Mouse (Mus musculus) stomach, postnatal 0 days (tissue): Measurements from ENCODE around the gene Xylt1. TPM values are rescaled to one million over a fixed set of nuclear protein-coding genes. Genes with fewer than 3 reads are reported as not detected.

ENCODE experiments used
- ATAC-seq: fragments of 200-750 bp; cut with Nextera tagmentation; 2 replicates; pipeline ENCODE4 v1.8.0; 2017; ENCODE audit not compliant: low FRiP score, low TSS enrichment
- DNase-seq: peaks from one replicate; pipeline ENCODE4 v3.0.0-alpha.2; 2016; ENCODE audit warnings: low spot score
- H3K27ac ChIP-seq: fragments of 300-500 bp; sonication (generic); replicated peaks from 2 replicates; pipeline ENCODE4 v1.5.1; 2014; ENCODE audit warnings: mild to moderate bottlenecking, control low read depth
- H3K27me3 ChIP-seq: fragments of 300-500 bp; sonication (generic); 2 replicates; pipeline ENCODE4 v1.6.1; 2014; ENCODE audit warnings: low read length; ENCODE audit not compliant: control insufficient read depth, insufficient read depth
- H3K36me3 ChIP-seq: fragments of 300-500 bp; sonication (generic); 2 replicates; pipeline ENCODE4 v1.6.1; 2014; ENCODE audit warnings: low read length, mixed read lengths; ENCODE audit not compliant: control insufficient read depth, insufficient read depth
- H3K4me1 ChIP-seq: fragments of 300-500 bp; sonication (generic); replicated peaks from 2 replicates; pipeline ENCODE4 v1.6.1; 2014; ENCODE audit warnings: antibody characterized with exemption; ENCODE audit not compliant: control insufficient read depth, insufficient read depth
- H3K4me2 ChIP-seq: fragments of 300-500 bp; sonication (generic); replicated peaks from 2 replicates; pipeline ENCODE4 v1.6.1; 2014; ENCODE audit warnings: low read depth, mild to moderate bottlenecking, control low read depth, moderate library complexity
- H3K4me3 ChIP-seq: fragments of 300-500 bp; sonication (generic); 2 replicates; pipeline ENCODE4 v1.5.1; 2014; ENCODE audit warnings: low read depth, low read length, control low read depth
- H3K9ac ChIP-seq: fragments of 300-500 bp; sonication (generic); 2 replicates; pipeline ENCODE4 v1.6.1; 2014; ENCODE audit warnings: mild to moderate bottlenecking, low read length, control low read depth, mixed read lengths
- H3K9me3 ChIP-seq: fragments of 300-500 bp; sonication (generic); 2 replicates; pipeline ENCODE4 v1.6.1; 2016; ENCODE audit warnings: low read length; ENCODE audit not compliant: control insufficient read depth
- CTCF ChIP-seq: IDR thresholded peaks from 2 replicates; pipeline ENCODE4 v1.5.1; 2016; ENCODE audit warnings: antibody characterized with exemption, low read depth, mild to moderate bottlenecking, moderate library complexity
- EP300 ChIP-seq: optimal IDR thresholded peaks from 2 replicates; pipeline ENCODE3; 2016; ENCODE audit warnings: antibody characterized with exemption
- WGBS: fragments of 180-500 bp; shearing (Covaris S2); extraction: QIAGEN DNeasy Blood & Tissue Kit; methylation state at CpG from one replicate; pipeline ENCODE4 v1.1.7; 2014; 5-methylcytosine and 5-hydroxymethylcytosine counted together
- polyA plus RNA-seq: library from polyadenylated mRNA; unstranded; fragments of >200 nt; fragmentation: Nextera tagmentation; extraction: Ambion mirVana; gene quantifications from 2 replicates; pipeline ENCODE4 v1.2.1, GENCODE M21; 2015

Gene Xylt1
- polyA plus RNA-seq, 1 experiment from 2014 or later = 0.36 TPM

DNA sequence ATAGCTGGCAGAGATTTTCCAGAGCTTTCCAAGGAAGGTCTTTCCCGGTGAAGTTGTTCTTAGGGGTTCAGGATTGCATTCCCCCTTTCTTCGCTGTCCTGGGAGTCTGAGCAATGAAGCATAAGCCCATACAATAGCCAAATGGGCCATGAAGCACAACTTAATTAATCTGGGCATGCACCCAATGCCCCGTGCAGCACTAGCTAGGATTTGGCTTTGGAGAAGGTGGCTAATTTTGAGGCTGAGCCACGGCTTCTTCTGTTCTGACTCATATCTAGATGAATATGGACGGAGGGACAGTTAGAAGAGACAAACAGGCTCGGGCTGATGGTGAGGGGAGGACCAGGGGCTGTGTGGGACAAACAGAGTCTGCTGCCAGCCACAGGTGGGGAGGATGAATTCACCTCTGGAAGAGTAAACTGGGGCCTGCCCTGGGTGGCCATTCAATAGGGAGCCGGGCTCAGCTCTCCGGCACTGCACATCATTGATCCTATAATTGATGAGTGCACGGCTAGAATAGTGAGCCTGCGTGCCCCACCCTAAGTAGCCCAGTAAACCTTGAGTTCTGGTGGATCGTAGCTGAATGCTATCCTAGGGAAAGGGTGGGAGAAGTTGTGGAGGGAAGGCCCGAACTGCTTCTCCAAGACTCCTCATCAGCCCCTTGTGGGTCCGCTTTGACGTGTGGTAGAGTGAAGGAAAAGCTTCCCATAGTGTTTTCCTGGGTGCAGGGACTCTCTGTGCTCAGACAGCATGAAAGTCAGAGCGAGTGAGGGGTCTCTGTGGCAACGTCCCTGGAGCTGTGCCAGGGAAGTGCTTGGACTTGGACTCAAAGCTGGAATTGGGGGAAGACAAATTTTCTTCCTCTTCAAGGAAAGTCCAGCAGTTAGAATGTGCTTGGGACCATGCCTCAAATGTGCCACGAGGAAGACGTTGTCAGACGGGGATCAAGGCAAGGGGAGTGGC, 92.3 kb downstream of the Xylt1 start:
- Histone ChIP-seq H3K9ac (no peak overlapping the region), H3K27ac (no peak overlapping the region), H3K4me1 (no peaks in the 10 kb centered on the region), H3K4me2 (no peak overlapping the region), H3K4me3 (no peak overlapping the region), H3K9me3 (no peaks in the 10 kb centered on the region), H3K36me3 (no peaks in the 10 kb centered on the region), H3K27me3 (no peaks in the 10 kb centered on the region)
- 52% methylated on average over 19 of the region's 19 CpGs for WGBS
- no peak for TF ChIP-seq CTCF
- TF ChIP-seq EP300 = no peak
- ATAC-seq (no peak), DNase-seq (no peak)

DNA sequence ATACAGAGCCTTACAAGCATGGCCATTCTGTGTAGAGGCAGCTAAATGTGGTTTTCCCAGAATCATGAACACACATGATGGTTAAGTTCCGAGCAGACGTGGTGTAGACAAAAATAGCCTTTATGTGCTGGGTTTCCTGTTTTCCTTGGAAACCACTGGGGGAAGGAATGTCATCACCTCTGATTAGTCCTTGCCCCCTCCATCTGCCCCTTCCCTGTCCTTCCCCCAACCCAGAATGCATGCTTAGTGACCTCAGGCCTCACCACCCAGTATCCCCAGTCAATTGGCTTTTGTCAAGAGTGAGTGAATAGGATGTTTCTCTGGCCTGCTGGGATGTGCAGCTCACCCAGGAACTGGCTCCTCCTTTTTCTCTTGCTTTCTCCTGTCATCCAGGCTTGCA, 93.5 kb downstream of the Xylt1 start:
- TF ChIP-seq CTCF (no peak), EP300 (no peak)
- no peaks in the 10 kb centered on the region for H3K4me1 ChIP-seq
- no peak overlapping the region for H3K4me2 ChIP-seq
- no peaks in the 10 kb centered on the region for H3K27me3 ChIP-seq
- DNase-seq = no peak
- H3K9ac ChIP-seq = no peak overlapping the region
- no peak overlapping the region for H3K27ac ChIP-seq
- no peaks in the 10 kb centered on the region for H3K36me3 ChIP-seq
- no peak for ATAC-seq
- H3K9me3 ChIP-seq = no peaks in the 10 kb centered on the region
- no peak overlapping the region for H3K4me3 ChIP-seq
- 45% methylated on average over 2 of the region's 2 CpGs for WGBS

DNA sequence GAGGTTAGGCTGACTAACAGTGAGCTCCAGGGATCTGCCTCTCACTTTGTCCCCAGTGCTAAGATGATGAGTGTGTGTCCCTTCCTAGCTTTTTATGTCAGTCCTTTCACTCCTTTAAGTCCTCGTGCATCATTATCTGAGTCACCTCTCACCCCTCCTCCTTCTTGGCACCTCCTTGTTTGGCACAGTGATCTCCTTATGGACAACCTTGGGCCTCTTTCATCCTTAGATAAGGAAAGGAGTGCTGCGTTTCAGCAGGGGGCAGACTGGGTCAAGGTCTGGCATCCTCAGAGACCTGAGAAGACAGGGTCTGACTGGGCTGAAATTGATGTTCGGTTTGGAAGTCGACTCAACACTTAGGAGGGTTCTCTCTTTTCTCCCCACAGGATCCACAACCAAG, 94.3 kb downstream of the Xylt1 start:
- H3K4me3 ChIP-seq = no peak overlapping the region
- H3K9ac ChIP-seq = no peak overlapping the region
- no peaks in the 10 kb centered on the region for H3K4me1 ChIP-seq
- no peak overlapping the region for H3K27ac ChIP-seq
- no peak for DNase-seq
- H3K36me3 ChIP-seq = no peaks in the 10 kb centered on the region
- ATAC-seq = no peak
- H3K4me2 ChIP-seq = no peak overlapping the region
- no peak for TF ChIP-seq CTCF
- TF ChIP-seq EP300 = no peak
- no peaks in the 10 kb centered on the region for H3K27me3 ChIP-seq
- 51% methylated on average over 4 of the region's 4 CpGs for WGBS
- no peaks in the 10 kb centered on the region for H3K9me3 ChIP-seq

DNA sequence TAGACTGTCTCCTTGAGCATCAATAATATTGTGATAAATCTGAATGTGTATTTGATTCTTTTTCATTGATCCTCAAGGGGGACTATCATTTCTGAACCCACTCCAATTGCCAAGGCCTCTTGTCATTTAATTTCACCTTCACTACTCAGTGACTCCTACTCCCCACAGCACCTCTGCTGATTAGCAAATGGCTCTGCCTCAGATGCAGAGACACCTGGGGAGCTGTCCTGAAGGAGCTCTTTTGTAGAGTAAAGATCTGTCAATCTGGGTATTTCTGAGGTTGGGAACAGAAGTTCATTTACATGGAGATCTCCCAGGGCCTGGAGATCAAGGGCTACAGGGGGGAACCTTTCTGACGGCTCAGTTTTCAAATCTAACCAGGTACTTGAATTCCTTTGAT, 98.2 kb downstream of the Xylt1 start:
- H3K4me3 ChIP-seq = no peak overlapping the region
- no peak for TF ChIP-seq EP300
- TF ChIP-seq CTCF = no peak
- ATAC-seq (no peak), DNase-seq (no peak)
- H3K9ac ChIP-seq = no peak overlapping the region
- H3K36me3 ChIP-seq = no peaks in the 10 kb centered on the region
- no peaks in the 10 kb centered on the region for H3K27me3 ChIP-seq
- H3K4me2 ChIP-seq = no peak overlapping the region
- no peaks in the 10 kb centered on the region for H3K4me1 ChIP-seq
- 28% methylated on average over 1 of the region's 1 CpGs for WGBS
- H3K9me3 ChIP-seq = no peaks in the 10 kb centered on the region
- H3K27ac ChIP-seq = no peak overlapping the region

DNA sequence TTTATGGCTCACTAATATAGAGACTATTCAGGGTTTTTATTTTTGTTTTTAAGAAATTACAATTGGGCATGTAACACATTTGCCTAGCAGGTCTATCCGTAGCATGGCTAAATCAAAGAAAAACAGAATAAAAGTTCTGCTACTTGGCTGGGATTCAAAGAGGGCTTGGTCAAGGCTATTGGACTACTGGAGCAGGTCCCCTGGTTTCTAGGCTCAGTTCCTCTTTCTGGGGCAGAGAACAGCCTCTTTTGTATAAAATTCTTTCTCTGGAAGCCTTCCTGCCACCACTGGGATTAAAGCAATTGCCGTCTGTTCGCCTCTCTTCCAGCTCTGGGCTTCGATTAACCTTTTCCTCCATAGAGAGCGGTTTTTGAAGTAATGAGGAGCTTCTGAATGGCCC, 100.1 kb downstream of the Xylt1 start:
- no peaks in the 10 kb centered on the region for H3K36me3 ChIP-seq
- no peaks in the 10 kb centered on the region for H3K27me3 ChIP-seq
- no peak for DNase-seq
- 81% methylated on average over 5 of the region's 5 CpGs for WGBS
- no peak overlapping the region for H3K4me2 ChIP-seq
- H3K9me3 ChIP-seq = no peaks in the 10 kb centered on the region
- TF ChIP-seq CTCF (no peak), EP300 (no peak)
- no peak overlapping the region for H3K4me3 ChIP-seq
- H3K27ac ChIP-seq = no peak overlapping the region
- H3K4me1 ChIP-seq = no peaks in the 10 kb centered on the region
- H3K9ac ChIP-seq = no peak overlapping the region
- no peak for ATAC-seq

DNA sequence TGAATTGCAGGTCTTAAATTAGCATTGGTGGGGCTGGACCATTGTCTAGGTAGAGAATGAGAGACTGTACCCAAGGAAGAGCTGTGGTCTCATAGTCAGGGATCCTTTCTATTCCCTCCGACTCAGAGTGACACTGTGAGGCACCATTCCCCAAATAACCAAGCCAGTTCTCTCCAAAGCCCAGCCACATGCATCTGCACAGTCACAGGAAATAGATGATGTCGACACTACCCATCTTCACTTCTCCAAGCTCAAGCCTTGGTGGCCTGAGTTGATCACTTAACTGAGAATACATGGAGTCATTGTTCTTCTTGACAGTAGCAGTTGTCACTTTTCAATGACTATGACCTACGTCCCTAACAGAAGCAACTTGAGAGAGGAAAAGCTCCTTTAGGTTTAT, 100.6 kb downstream of the Xylt1 start:
- Histone ChIP-seq H3K4me1 (no peaks in the 10 kb centered on the region), H3K9ac (no peak overlapping the region), H3K27ac (no peak overlapping the region), H3K4me3 (no peak overlapping the region), H3K27me3 (no peaks in the 10 kb centered on the region), H3K4me2 (no peak overlapping the region), H3K36me3 (no peaks in the 10 kb centered on the region), H3K9me3 (no peaks in the 10 kb centered on the region)
- TF ChIP-seq CTCF (no peak), EP300 (no peak)
- 86% methylated on average over 3 of the region's 3 CpGs for WGBS
- ATAC-seq (no peak), DNase-seq (no peak)
